ENCODE assay signal across 20 mouse cellular contexts in genomic region chr19:56944211-56944610, GRCm38 (mm10).
DNase-seq lines count a peak whose midpoint lies in the region; ATAC-seq and TF ChIP-seq lines count a peak whose summit lies in the region.
"Had no signal": no experiment of that assay in that cellular context is flagged by ENCODE, and none has a peak within 500 bp of the region (broad histone marks: within the 10 kb centered on the region; RNA-seq: fewer than 3 reads in every experiment).

No protein-coding gene starts in this region.

- H3K27me3 ChIP-seq in lung, embryonic 14.5 days (ENCODE audit: insufficient read depth, low read length), result no peaks in the 10 kb centered on the region
- no peaks in the 10 kb centered on the region for H3K27me3 ChIP-seq in intestine, postnatal 0 days (replicated peaks; ENCODE audit: control insufficient read depth, insufficient read depth, low read length)
- H3K27me3 ChIP-seq: limb, embryonic 13.5 days; liver, embryonic 13.5 days; neural tube, embryonic 15.5 days; stomach, embryonic 15.5 days had no signal

- no peak for TF ChIP-seq CTCF in lung, embryonic 14.5 days (IDR thresholded peaks at IDR 0.05; ENCODE audit: low read depth)
- no peak for TF ChIP-seq CTCF in lung, adult 2 months (IDR thresholded peaks at IDR 0.05; ENCODE audit: insufficient read depth, low read length)
- no peak for TF ChIP-seq CTCF in intestine, postnatal 0 days (IDR thresholded peaks at IDR 0.05; ENCODE audit: low read depth)

- no peak overlapping the region for H3K9ac ChIP-seq in lung, embryonic 14.5 days
- H3K9ac ChIP-seq in intestine, postnatal 0 days (ENCODE audit: low read depth, low read length), result no peak overlapping the region
- H3K9ac ChIP-seq: forebrain, postnatal 0 days; limb, embryonic 13.5 days; liver, embryonic 13.5 days; neural tube, embryonic 15.5 days; stomach, embryonic 15.5 days had no signal

- no peaks in the 10 kb centered on the region for H3K9me3 ChIP-seq in lung, embryonic 14.5 days (ENCODE audit: low read depth, low read length)
- no peaks in the 10 kb centered on the region for H3K9me3 ChIP-seq in intestine, postnatal 0 days (ENCODE audit: control insufficient read depth)
- H3K9me3 ChIP-seq: limb, embryonic 13.5 days; liver, embryonic 13.5 days; neural tube, embryonic 15.5 days; stomach, embryonic 15.5 days had no signal

- no peak overlapping the region for H3K4me3 ChIP-seq in lung, embryonic 14.5 days (ENCODE audit: low read depth, low read length)
- no peak overlapping the region for H3K4me3 ChIP-seq in lung, adult 2 months (replicated peaks; ENCODE audit: extremely low read depth, low read depth, low read length)
- no peak overlapping the region for H3K4me3 ChIP-seq in intestine, postnatal 0 days (ENCODE audit: low read depth, low read length)
- H3K4me3 ChIP-seq: forebrain, embryonic 10.5 days; limb, embryonic 13.5 days; liver, embryonic 13.5 days; neural tube, embryonic 15.5 days; stomach, embryonic 15.5 days had no signal

- H3K36me3 ChIP-seq in lung, embryonic 14.5 days (ENCODE audit: insufficient read depth), result no peaks in the 10 kb centered on the region
- no peaks in the 10 kb centered on the region for H3K36me3 ChIP-seq in intestine, postnatal 0 days (ENCODE audit: control insufficient read depth, insufficient read depth)
- H3K36me3 ChIP-seq: forebrain, embryonic 10.5 days; limb, embryonic 13.5 days; liver, embryonic 13.5 days; neural tube, embryonic 15.5 days; stomach, embryonic 15.5 days had no signal

- no peaks in the 10 kb centered on the region for H3K4me1 ChIP-seq in lung, embryonic 14.5 days (ENCODE audit: insufficient read depth)
- H3K4me1 ChIP-seq in lung, adult 2 months (ENCODE audit: control insufficient read depth, insufficient read depth, low read length), result no peaks in the 10 kb centered on the region
- no peaks in the 10 kb centered on the region for H3K4me1 ChIP-seq in intestine, postnatal 0 days (replicated peaks; ENCODE audit: control insufficient read depth, insufficient read depth, low read length)
- H3K4me1 ChIP-seq: liver, embryonic 13.5 days; stomach, embryonic 15.5 days had no signal

- ATAC-seq in lung, embryonic 14.5 days (ENCODE audit: insufficient read depth), result peak; percentile 60; the same call in 1 of the 2 replicates
- no peak for ATAC-seq in intestine, postnatal 0 days
- ATAC-seq: forebrain, postnatal 0 days; midbrain, embryonic 16.5 days had no signal

- no peak for TF ChIP-seq POLR2A in lung, adult 2 months (IDR thresholded peaks at IDR 0.05; ENCODE audit: borderline replicate concordance, extremely low read depth, low read depth, low read length)

- no peak overlapping the region for H3K4me2 ChIP-seq in lung, embryonic 14.5 days
- no peak overlapping the region for H3K4me2 ChIP-seq in intestine, postnatal 0 days (replicated peaks; ENCODE audit: low read depth)
- H3K4me2 ChIP-seq: limb, embryonic 13.5 days; liver, embryonic 13.5 days; neural tube, embryonic 15.5 days; stomach, embryonic 15.5 days had no signal

- peak; percentile 63 for DNase-seq in lung, embryonic 14.5 days
- no peak for DNase-seq in lung, adult 2 months
- DNase-seq in kidney, adult 9 months, result peak; percentile 70
- DNase-seq in kidney, postnatal 25 days, result peak; percentile 59 to 73
- no peak for DNase-seq in B cell, adult 2 months
- no peak for DNase-seq in right cerebral cortex, adult 2 months (ENCODE audit: low spot score in 2 of 2)
- DNase-seq in frontal cortex, postnatal 10 days (ENCODE audit: low spot score in 2 of 2), result no peak
- DNase-seq: adrenal gland, postnatal 25 days; forebrain, postnatal 0 days; gastrocnemius, postnatal 10 days; liver, embryonic 13.5 days; lung, postnatal 36 days; thymus, adult 18-20 months; thymus, postnatal 4 days had no signal

- WGBS in lung, embryonic 14.5 days, result 44% methylated on average over 9 of the region's 9 CpGs
- WGBS in lung, adult 2 months, result 57% methylated on average over 9 of the region's 9 CpGs
- WGBS in intestine, postnatal 0 days, result 62% methylated on average over 9 of the region's 9 CpGs

- peak overlapping the region; percentile 60 for H3K27ac ChIP-seq in lung, embryonic 14.5 days (ENCODE audit: low read depth)
- peak overlapping the region; percentile 23; the same call in 1 of the 2 replicates for H3K27ac ChIP-seq in intestine, postnatal 0 days (ENCODE audit: low read depth, low read length)
- H3K27ac ChIP-seq: forebrain, embryonic 10.5 days; limb, embryonic 13.5 days; liver, embryonic 13.5 days; neural tube, embryonic 15.5 days; stomach, embryonic 15.5 days had no signal

Comparison
In these comparisons a context has a peak if more than half of its experiments do, and no peak if none do; other contexts are left out.
1. DNase-seq: peak in lung, embryonic 14.5 days (single experiment), kidney, adult 9 months (single experiment) and kidney, postnatal 25 days (2 of 2); none in lung, adult 2 months (single experiment), B cell, adult 2 months (0 of 2), right cerebral cortex, adult 2 months (0 of 2) and frontal cortex, postnatal 10 days (0 of 2).